Comparison of ENCODE assay signal across 8 mouse cellular contexts in the genomic region with DNA sequence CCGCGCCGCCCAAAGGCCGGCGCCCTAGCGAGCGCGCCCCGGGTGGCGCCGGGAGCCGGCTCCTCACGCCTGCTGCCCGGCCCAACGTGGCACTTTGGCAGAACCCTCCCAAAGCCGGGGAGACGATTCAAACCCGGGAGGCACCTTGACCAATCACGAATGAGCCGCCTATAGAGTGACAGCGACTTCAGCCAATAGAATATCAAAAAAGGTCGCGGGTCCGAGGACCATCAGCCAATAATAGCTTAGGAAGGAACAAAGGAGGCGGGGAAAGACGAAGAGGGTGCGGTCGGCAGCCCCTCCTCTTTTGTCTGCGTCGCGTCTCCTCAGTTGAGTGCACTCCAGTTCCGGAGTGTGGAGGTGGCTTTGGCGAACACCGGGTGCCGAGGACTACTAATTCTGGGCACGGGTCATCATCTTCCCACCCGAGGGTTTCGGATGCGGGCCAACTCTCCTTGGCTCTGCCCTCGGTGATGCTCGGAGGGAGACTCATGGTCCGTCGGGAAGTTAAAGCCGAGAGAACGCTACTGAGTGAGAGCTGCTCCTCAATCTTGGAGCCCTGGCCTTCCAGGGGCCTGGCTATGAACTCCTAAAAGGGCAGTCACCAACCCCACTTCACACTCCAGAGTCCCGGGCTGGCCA. TPM values are rescaled to one million over a fixed set of nuclear protein-coding genes. Genes with fewer than 3 reads are reported as not detected.
DNase-seq lines count a peak whose midpoint lies in the region; ATAC-seq lines count a peak whose summit lies in the region.

A gene (minus strand): TSS at position 113 of the 642 bp plus-strand sequence.
A gene (plus strand): TSS at position 310 of the 642 bp plus-strand sequence.

- H3K4me1 ChIP-seq in hindbrain, embryonic 15.5 days (replicated peaks) = peaks cover 37% of the 10 kb centered on the region

- ATAC-seq in hindbrain, embryonic 15.5 days (ENCODE audit: low FRiP score, low read depth) = peak; percentile 98

- H3K36me3 ChIP-seq in hindbrain, embryonic 15.5 days = no peaks in the 10 kb centered on the region

- DNase-seq in T-cell, adult 2 months (ENCODE audit: low spot score) = peak; percentile 95
- DNase-seq in cerebellum, postnatal 36 days = peak; percentile 89 to 97
- peak; percentile 95 to 98 for DNase-seq in frontal cortex, postnatal 36 days (ENCODE audit: low spot score in 2 of 2)
- peak; percentile 94 for DNase-seq in left cerebral cortex, adult 11 months (ENCODE audit: low spot score)
- DNase-seq in lung, postnatal 4 days = peak; percentile 94 to 97
- peak; percentile 97 for DNase-seq in retina, postnatal 7 days (ENCODE audit: low read depth, low spot score)
- DNase-seq in urinary bladder, adult 2 months (ENCODE audit: low spot score) = peak; percentile 90

- H3K9me3 ChIP-seq in hindbrain, embryonic 15.5 days = no peaks in the 10 kb centered on the region

- H3K9ac ChIP-seq in hindbrain, embryonic 15.5 days = peak within 1 kb of the TSS; percentile 69

- peak within 1 kb of the TSS; percentile 87 for H3K4me3 ChIP-seq in hindbrain, embryonic 15.5 days

- peak within 1 kb of the TSS; percentile 90 for H3K4me2 ChIP-seq in hindbrain, embryonic 15.5 days

- WGBS in hindbrain, embryonic 15.5 days = under 1% methylated on average over 46 of the region's 46 CpGs

- no peaks in the 10 kb centered on the region for H3K27me3 ChIP-seq in hindbrain, embryonic 15.5 days

- H3K27ac ChIP-seq in hindbrain, embryonic 15.5 days (replicated peaks) = peak within 1 kb of the TSS; percentile 76

RNA-seq across cellular contexts. Expression of the first gene that starts in this region (rescaled TPM):
- 14.5 and 16.5 TPM in 2 replicates for polyA plus RNA-seq in hindbrain, embryonic 15.5 days (2015; fragmentation: Nextera tagmentation; extraction: Ambion mirVana)
- polyA plus RNA-seq in urinary bladder, adult 2 months (2012; rRNA removed) = 36.9 and 39.7 TPM in 2 replicates

RNA-seq across cellular contexts. Expression of the second gene that starts in this region (rescaled TPM):
- polyA plus RNA-seq in hindbrain, embryonic 15.5 days (2015; fragmentation: Nextera tagmentation; extraction: Ambion mirVana) = 0.19 and 0.76 TPM in 2 replicates
- polyA plus RNA-seq in urinary bladder, adult 2 months (2012; rRNA removed) = 1.1 and 1.7 TPM in 2 replicates

Comparison
In these comparisons a context has a peak if more than half of its experiments do, and no peak if none do; other contexts are left out.
1. Peak in every context shown above with its lines: DNase-seq, ATAC-seq, H3K4me3 ChIP-seq and H3K27ac ChIP-seq.